Mouse (Mus musculus) lung, embryonic 16.5 days (tissue): ENCODE data around the gene Ank2. TPM values are rescaled to one million over a fixed set of nuclear protein-coding genes. Genes with fewer than 3 reads are reported as not detected.

Source experiments
- ATAC-seq: fragments of 200-750 bp; cut with Nextera tagmentation; 2 replicates; pipeline ENCODE4 v1.8.0; 2017; ENCODE audit warnings: low read depth, mild to moderate bottlenecking, moderate library complexity
- H3K27ac ChIP-seq: fragments of 300-500 bp; sonication (generic); 2 replicates; pipeline ENCODE4 v1.5.1; 2014; ENCODE audit warnings: mild to moderate bottlenecking, control low read depth, low read length
- H3K27me3 ChIP-seq: fragments of 300-500 bp; sonication (generic); 2 replicates; pipeline ENCODE4 v1.6.1; 2014; ENCODE audit warnings: low read depth, low read length, mixed read lengths; ENCODE audit not compliant: control insufficient read depth, insufficient read depth
- H3K36me3 ChIP-seq: fragments of 300-500 bp; sonication (generic); 2 replicates; pipeline ENCODE4 v1.6.1; 2014; ENCODE audit warnings: low read length; ENCODE audit not compliant: control insufficient read depth, insufficient read depth
- H3K4me1 ChIP-seq: fragments of 300-500 bp; sonication (generic); replicated peaks from 2 replicates; pipeline ENCODE4 v1.6.1; 2014; ENCODE audit warnings: low read length, mixed read lengths; ENCODE audit not compliant: control insufficient read depth, insufficient read depth
- H3K4me2 ChIP-seq: fragments of 300-500 bp; sonication (generic); 2 replicates; pipeline ENCODE4 v1.6.1; 2014; ENCODE audit warnings: low read depth, low read length, control low read depth
- H3K4me3 ChIP-seq: fragments of 300-500 bp; sonication (generic); 2 replicates; pipeline ENCODE4 v1.5.1; 2014; ENCODE audit warnings: mild to moderate bottlenecking, low read length, control low read depth
- H3K9ac ChIP-seq: fragments of 300-500 bp; sonication (generic); 2 replicates; pipeline ENCODE4 v1.6.1; 2014; ENCODE audit warnings: low read length, control low read depth
- H3K9me3 ChIP-seq: fragments of 300-500 bp; sonication (generic); 2 replicates; pipeline ENCODE4 v1.6.1; 2016; ENCODE audit warnings: low read length; ENCODE audit not compliant: control insufficient read depth
- WGBS: fragments of 180-500 bp; shearing (Covaris S2); extraction: QIAGEN DNeasy Blood & Tissue Kit; methylation state at CpG from one replicate; pipeline ENCODE4 v1.1.7; 2014; 5-methylcytosine and 5-hydroxymethylcytosine counted together
- polyA plus RNA-seq: library from polyadenylated mRNA; unstranded; fragments of >200 nt; fragmentation: Nextera tagmentation; extraction: Ambion mirVana; gene quantifications from 2 replicates; pipeline ENCODE4 v1.2.1, GENCODE M21; 2015

The Ank2 gene
- polyA plus RNA-seq, 1 experiment from 2014 or later = 10.3 TPM

DNA sequence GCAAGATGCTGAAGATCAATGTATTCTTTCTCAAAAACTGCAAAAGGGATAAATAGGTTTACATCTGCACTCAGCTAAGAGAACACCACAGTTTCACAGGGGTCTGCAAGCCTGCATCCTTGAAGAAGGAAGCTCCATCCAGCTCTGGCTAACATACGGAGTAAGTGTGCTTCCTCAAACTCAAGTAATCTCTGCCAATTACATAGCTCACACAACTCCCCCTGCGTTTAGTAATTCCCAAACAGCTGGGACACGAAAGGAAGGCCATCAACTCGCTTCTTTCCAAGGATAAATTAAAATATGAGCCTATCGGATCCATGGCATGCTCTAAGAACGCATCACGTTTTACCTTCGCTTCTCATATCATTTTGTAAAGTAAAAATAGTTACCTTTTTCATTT is 137.3 kb downstream of the Ank2 start:
- no peaks in the 10 kb centered on the region for H3K36me3 ChIP-seq
- no peaks in the 10 kb centered on the region for H3K4me1 ChIP-seq
- ATAC-seq = no peak
- H3K4me2 ChIP-seq = no peak overlapping the region
- no peaks in the 10 kb centered on the region for H3K9me3 ChIP-seq
- no peak overlapping the region for H3K9ac ChIP-seq
- no peaks in the 10 kb centered on the region for H3K27me3 ChIP-seq
- no peak overlapping the region for H3K4me3 ChIP-seq
- 85% methylated on average over 8 of the region's 8 CpGs for WGBS
- no peak overlapping the region for H3K27ac ChIP-seq

DNA sequence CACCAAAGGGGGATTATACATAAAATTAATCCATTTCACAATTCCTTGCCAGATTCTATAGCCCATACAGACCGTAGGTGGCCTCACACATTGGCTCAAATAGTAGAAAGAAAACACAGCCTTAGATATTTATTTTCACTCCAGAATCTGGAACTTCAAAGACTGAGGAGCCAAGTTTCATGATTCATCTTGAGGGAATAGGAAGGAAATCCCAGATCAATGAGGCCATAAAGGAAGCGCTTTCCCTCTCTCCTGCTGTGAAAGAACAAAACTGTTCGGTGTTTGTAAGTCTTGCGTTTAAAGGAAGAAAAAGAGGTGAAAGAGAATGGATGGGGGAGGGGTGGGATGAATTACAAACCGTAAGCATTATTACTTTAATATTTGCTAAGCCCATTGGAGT is 137.8 kb downstream of the Ank2 start:
- no peak overlapping the region for H3K4me2 ChIP-seq
- no peaks in the 10 kb centered on the region for H3K9me3 ChIP-seq
- no peaks in the 10 kb centered on the region for H3K36me3 ChIP-seq
- H3K27me3 ChIP-seq = no peaks in the 10 kb centered on the region
- H3K4me3 ChIP-seq = no peak overlapping the region
- H3K4me1 ChIP-seq = no peaks in the 10 kb centered on the region
- H3K27ac ChIP-seq = no peak overlapping the region
- no peak overlapping the region for H3K9ac ChIP-seq
- 62% methylated on average over 5 of the region's 5 CpGs for WGBS
- no peak for ATAC-seq

DNA sequence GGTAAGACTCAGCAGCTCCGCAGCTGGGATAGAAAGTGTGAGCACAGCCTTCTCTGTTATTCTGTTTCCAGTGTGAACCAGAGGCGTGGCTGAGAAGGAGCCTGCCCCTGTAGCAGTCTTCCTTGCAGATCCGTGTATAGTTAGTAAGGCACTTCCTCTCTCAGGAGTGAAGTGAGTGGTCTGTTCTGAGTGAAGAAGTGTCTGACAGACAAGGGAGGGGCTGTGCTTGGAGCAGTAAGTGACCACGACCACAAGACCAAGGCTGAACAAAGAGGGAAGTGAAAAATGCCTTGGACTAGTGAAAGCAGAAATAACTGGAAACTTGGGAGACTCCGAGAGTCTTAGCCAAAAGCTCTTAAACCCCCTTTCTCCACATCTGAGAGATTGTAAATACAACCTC is 143.9 kb downstream of the Ank2 start:
- Histone ChIP-seq H3K27me3 (no peaks in the 10 kb centered on the region), H3K36me3 (no peaks in the 10 kb centered on the region), H3K27ac (no peak overlapping the region), H3K4me2 (no peak overlapping the region), H3K9ac (no peak overlapping the region), H3K4me3 (no peak overlapping the region), H3K9me3 (no peaks in the 10 kb centered on the region), H3K4me1 (no peaks in the 10 kb centered on the region)
- WGBS = 25% methylated on average over 5 of the region's 5 CpGs
- ATAC-seq = peak; percentile 28; the same call in 1 of the 2 replicates

DNA sequence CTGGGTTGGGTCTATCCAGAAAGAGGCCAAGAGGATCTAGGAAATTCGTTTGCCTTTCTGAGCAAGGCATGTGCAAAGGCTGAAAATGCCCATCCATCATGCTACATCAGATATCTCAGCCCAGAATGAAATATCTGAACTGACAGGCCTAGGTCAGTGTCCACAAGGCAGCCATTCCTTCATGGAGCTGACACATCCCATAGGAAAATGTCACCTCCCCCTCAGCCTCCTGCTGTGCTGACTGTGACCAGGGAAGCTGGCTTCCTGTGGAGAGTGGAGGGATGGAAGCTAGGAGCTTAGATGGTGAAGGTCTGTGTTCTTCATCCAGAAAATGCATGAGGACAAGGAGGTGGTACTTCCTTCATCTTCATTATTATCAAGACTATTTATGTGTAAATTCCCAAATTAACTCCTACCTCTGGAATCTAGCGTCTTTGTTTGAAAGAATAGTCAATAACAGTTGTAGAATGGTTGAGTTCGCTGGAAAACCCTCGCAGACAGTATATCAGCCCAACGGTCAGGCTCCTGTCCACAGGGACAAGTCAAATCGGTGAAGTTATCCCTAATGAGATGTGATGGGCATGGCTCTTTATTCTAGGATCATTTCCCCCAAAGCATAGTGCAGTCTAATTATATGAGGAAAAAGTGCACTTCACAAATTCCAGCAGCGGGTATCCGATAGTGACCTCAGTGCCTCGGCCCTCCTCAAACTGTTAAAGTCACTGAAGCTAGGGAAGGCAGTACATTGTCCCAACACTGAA is 148.4 kb downstream of the Ank2 start:
- Histone ChIP-seq H3K36me3 (no peaks in the 10 kb centered on the region), H3K27ac (no peak overlapping the region), H3K4me1 (no peaks in the 10 kb centered on the region), H3K9ac (no peak overlapping the region), H3K27me3 (no peaks in the 10 kb centered on the region), H3K4me3 (no peak overlapping the region), H3K9me3 (no peaks in the 10 kb centered on the region), H3K4me2 (no peak overlapping the region)
- no peak for ATAC-seq
- whole genome bisulfite sequencing = 83% methylated on average over 9 of the region's 9 CpGs

DNA sequence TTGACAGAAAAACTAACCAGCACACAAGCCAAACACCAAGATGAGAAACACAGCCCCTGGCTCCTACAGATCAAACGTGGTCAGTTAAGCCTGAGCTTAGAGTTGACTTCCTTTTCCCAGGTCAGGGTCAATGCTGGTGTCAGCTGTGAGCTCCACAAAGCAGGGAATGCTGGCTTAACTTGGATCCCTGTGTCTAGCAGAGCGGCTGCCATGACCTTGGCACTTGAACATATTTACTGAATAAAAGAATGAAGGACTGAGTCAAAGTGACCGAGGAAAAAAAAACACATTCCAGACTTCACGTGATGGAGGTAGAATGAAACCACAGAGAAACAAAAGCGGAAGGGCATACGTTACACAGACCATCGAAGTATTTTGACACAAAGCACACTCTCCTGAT is 150.2 kb downstream of the Ank2 start:
- 69% methylated on average over 7 of the region's 7 CpGs for WGBS
- Histone ChIP-seq H3K27me3 (no peaks in the 10 kb centered on the region), H3K4me3 (no peak overlapping the region), H3K4me2 (no peak overlapping the region), H3K36me3 (no peaks in the 10 kb centered on the region), H3K9ac (no peak overlapping the region), H3K27ac (no peak overlapping the region), H3K4me1 (no peaks in the 10 kb centered on the region), H3K9me3 (no peaks in the 10 kb centered on the region)
- ATAC-seq = no peak

GRCm38 (mm10) chr3:127345860-127346459 is 153.2 kb downstream of the Ank2 start:
- Histone ChIP-seq H3K27ac (no peak overlapping the region), H3K36me3 (no peaks in the 10 kb centered on the region)

DNA sequence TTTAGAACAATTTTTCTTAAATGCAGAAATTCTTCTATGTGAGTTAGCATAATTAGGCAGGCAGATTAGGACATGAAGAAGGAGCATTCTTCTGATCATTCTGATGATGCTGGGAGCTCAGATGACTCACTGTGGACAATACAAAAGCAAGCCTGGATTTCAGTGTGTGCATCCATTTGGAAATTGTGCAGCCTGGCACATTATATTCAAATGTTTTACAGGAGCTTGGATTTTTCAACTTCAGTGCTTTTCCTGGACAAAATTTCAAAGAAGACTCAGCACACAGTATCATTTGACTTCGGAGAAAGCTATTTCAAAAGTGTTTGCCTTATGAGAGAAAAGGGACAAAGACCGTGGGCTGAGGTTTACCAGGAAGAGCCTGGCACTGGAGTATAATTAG is 157.8 kb downstream of the Ank2 start:
- no peaks in the 10 kb centered on the region for H3K27me3 ChIP-seq
- H3K27ac ChIP-seq = no peak overlapping the region
- H3K4me2 ChIP-seq = no peak overlapping the region
- no peak overlapping the region for H3K9ac ChIP-seq
- no peak overlapping the region for H3K4me3 ChIP-seq
- H3K4me1 ChIP-seq = no peaks in the 10 kb centered on the region
- 84% methylated on average over 2 of the region's 2 CpGs for WGBS
- H3K36me3 ChIP-seq = no peaks in the 10 kb centered on the region
- no peaks in the 10 kb centered on the region for H3K9me3 ChIP-seq
- ATAC-seq = no peak

More at GRCm38 (mm10) chr3:127345860-127346459, 153.2 kb downstream of the Ank2 start:
- Histone ChIP-seq H3K4me1 (no peaks in the 10 kb centered on the region), H3K9ac (no peak overlapping the region), H3K9me3 (no peaks in the 10 kb centered on the region), H3K4me3 (no peak overlapping the region), H3K4me2 (no peak overlapping the region), H3K27me3 (no peaks in the 10 kb centered on the region)
- ATAC-seq = no peak
- 67% methylated on average over 8 of the region's 8 CpGs for WGBS

GRCm38 (mm10) chr3:127334876-127335275 is 164.3 kb downstream of the Ank2 start:
- no peaks in the 10 kb centered on the region for H3K27me3 ChIP-seq
- no peak overlapping the region for H3K27ac ChIP-seq
- H3K4me2 ChIP-seq = no peak overlapping the region
- H3K4me1 ChIP-seq = no peaks in the 10 kb centered on the region
- WGBS = 87% methylated on average over 6 of the region's 6 CpGs
- no peaks in the 10 kb centered on the region for H3K36me3 ChIP-seq
- no peaks in the 10 kb centered on the region for H3K9me3 ChIP-seq
- ATAC-seq = no peak
- no peak overlapping the region for H3K9ac ChIP-seq
- H3K4me3 ChIP-seq = no peak overlapping the region

DNA sequence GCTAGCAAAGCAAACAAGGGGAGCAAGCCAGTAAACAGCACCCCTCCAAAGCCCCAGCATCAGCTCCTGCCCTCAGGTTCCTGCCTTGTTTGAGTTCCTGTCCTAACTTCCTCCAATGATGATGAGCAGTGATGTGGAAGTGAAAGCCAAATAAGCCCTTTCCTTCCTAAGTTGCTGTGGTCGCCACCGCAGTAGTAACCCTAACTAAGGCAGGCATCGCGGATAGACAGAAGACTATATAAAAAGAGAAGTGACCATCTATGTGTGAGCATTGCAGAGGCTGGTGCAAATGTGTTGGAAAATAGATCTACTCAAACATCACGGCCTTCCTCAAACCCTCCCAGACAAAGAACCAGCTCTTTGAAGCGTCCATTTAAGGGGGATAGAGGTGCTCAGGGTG is 167.6 kb downstream of the Ank2 start:
- Histone ChIP-seq H3K9ac (no peak overlapping the region), H3K4me3 (no peak overlapping the region), H3K4me1 (no peaks in the 10 kb centered on the region), H3K4me2 (no peak overlapping the region), H3K27ac (no peak overlapping the region), H3K9me3 (no peaks in the 10 kb centered on the region), H3K36me3 (no peaks in the 10 kb centered on the region), H3K27me3 (no peaks in the 10 kb centered on the region)
- 85% methylated on average over 6 of the region's 6 CpGs for WGBS
- ATAC-seq = no peak
